Mouse (Mus musculus) adrenal gland, postnatal 10 days (tissue): ENCODE measurements at regions not wholly inside any gene's neighbourhood (a gene's known extent, or its start where the extent isn't known, plus 50 kb on each side); places are given as distances from the start of the nearest gene placed in this dataset.

Experiments
- DNase-seq: peaks from one replicate; pipeline ENCODE4 v3.0.0; 2021; ENCODE audit warnings: mixed read lengths

GRCm38 (mm10) chr1:75692781-75693180 lies 146.7 kb downstream of the Slc4a3 start:
- no peak for DNase-seq

GRCm38 (mm10) chr1:75693231-75693914 lies 147.3 kb downstream of the Slc4a3 start:
- no peak for DNase-seq

GRCm38 (mm10) chr1:75704832-75705650 lies 159.0 kb downstream of the Slc4a3 start:
- DNase-seq, result no peak

- DNase-seq, result no peak
Measured at GRCm38 (mm10) chr1:75706126-75706525, 160.1 kb downstream of the Slc4a3 start.

GRCm38 (mm10) chr1:75723431-75723830 lies 177.4 kb downstream of the Slc4a3 start:
- no peak for DNase-seq

- DNase-seq, result no peak
Measured at GRCm38 (mm10) chr1:75725329-75725728, 179.3 kb downstream of the Slc4a3 start.

- no peak for DNase-seq
Measured at GRCm38 (mm10) chr1:75728859-75729258, 182.8 kb downstream of the Slc4a3 start.

- no peak for DNase-seq
Measured at GRCm38 (mm10) chr1:75733791-75734190, 187.7 kb downstream of the Slc4a3 start.

GRCm38 (mm10) chr1:75738651-75739050 lies 192.6 kb downstream of the Slc4a3 start:
- DNase-seq, result no peak

- DNase-seq, result no peak
Measured at GRCm38 (mm10) chr1:75749665-75750221, 203.7 kb downstream of the Slc4a3 start.

- no peak for DNase-seq
Measured at GRCm38 (mm10) chr1:75772131-75772530, 226.1 kb downstream of the Slc4a3 start.

- DNase-seq, result no peak
Measured at GRCm38 (mm10) chr1:75773014-75773413, 226.9 kb downstream of the Slc4a3 start.

- DNase-seq, result no peak
Measured at GRCm38 (mm10) chr1:75778889-75779288, 232.8 kb downstream of the Slc4a3 start.

- no peak for DNase-seq
Measured at GRCm38 (mm10) chr1:75783206-75783605, 237.1 kb downstream of the Slc4a3 start.

GRCm38 (mm10) chr1:75786173-75786820 lies 240.2 kb downstream of the Slc4a3 start:
- peak; percentile 19 for DNase-seq

- DNase-seq, result no peak
Measured at GRCm38 (mm10) chr1:75791509-75791908, 245.4 kb downstream of the Slc4a3 start.

- DNase-seq, result no peak
Measured at GRCm38 (mm10) chr1:75797793-75798192, 251.7 kb downstream of the Slc4a3 start.

- DNase-seq, result no peak
Measured at GRCm38 (mm10) chr1:75798375-75799099, 252.5 kb downstream of the Slc4a3 start.

GRCm38 (mm10) chr1:75804473-75804872 lies 258.4 kb downstream of the Slc4a3 start:
- no peak for DNase-seq

- DNase-seq, result no peak
Measured at GRCm38 (mm10) chr1:75812471-75812870, 266.4 kb downstream of the Slc4a3 start.

- DNase-seq, result no peak
Measured at GRCm38 (mm10) chr1:75826202-75826601, 280.1 kb downstream of the Slc4a3 start.
